Mouse (Mus musculus) MEL (cell line): ENCODE results near the gene Hk2. TPM values are rescaled to one million over a fixed set of nuclear protein-coding genes. Genes with fewer than 3 reads are reported as not detected.
A peak's percentile ranks its signal among the peaks of the same experiment; 100 is the strongest.

Experiments used
- DNase-seq: peaks from one replicate; pipeline ENCODE4 v3.0.0; 2011; ENCODE audit warnings: low read depth, low spot score
- H3K27ac ChIP-seq: 2 replicates; pipeline ENCODE4 v1.5.1; 2012; ENCODE audit warnings: low read depth, mild to moderate bottlenecking, control low read depth, low read length, moderate library complexity; ENCODE audit not compliant: control insufficient read depth
- H3K27me3 ChIP-seq, 2 experiments: fragments of 150-350 bp in 1 of 2; sonication (generic) in 1 of 2; 2 replicates each; pipeline ENCODE4 v1.6.1; 2012; ENCODE audit warnings: low read length in 2 of 2, mild to moderate bottlenecking in 2 of 2, improper control_type of control experiment in 1 of 2, moderate library complexity in 1 of 2; ENCODE audit not compliant: insufficient read depth in 2 of 2, control insufficient read depth in 1 of 2
- H3K36me3 ChIP-seq, 2 experiments: 2 replicates each; pipeline ENCODE4 v1.6.1; 2012 to 2014; ENCODE audit warnings: low read length in 2 of 2, improper control_type of control experiment in 1 of 2, inconsistent platforms in 1 of 2, mild to moderate bottlenecking in 1 of 2; ENCODE audit not compliant: insufficient read depth in 2 of 2, control insufficient read depth in 1 of 2
- H3K4me1 ChIP-seq, 2 experiments: fragments of 150-350 bp in 1 of 2; sonication (generic) in 1 of 2; 2 replicates each; pipeline ENCODE4 v1.6.1; 2012; ENCODE audit warnings: low read length in 2 of 2, improper control_type of control experiment in 1 of 2, mild to moderate bottlenecking in 1 of 2; ENCODE audit not compliant: insufficient read depth in 2 of 2, control insufficient read depth in 1 of 2
- H3K4me3 ChIP-seq, 2 experiments: fragments of 150-350 bp in 1 of 2; sonication (generic) in 1 of 2; 2 replicates each; pipeline ENCODE4 v1.5.1; 2012; ENCODE audit warnings: low read depth in 2 of 2, low read length in 2 of 2, mild to moderate bottlenecking in 2 of 2, moderate library complexity in 2 of 2, control low read depth in 1 of 2, improper control_type of control experiment in 1 of 2; ENCODE audit not compliant: control insufficient read depth in 1 of 2, insufficient read depth in 1 of 2
- H3K79me2 ChIP-seq: 2 replicates; pipeline ENCODE4 v1.6.1; 2012; ENCODE audit warnings: mild to moderate bottlenecking, low read length, moderate library complexity; ENCODE audit not compliant: control insufficient read depth, poor library complexity, insufficient read depth
- H3K9ac ChIP-seq: 2 replicates; pipeline ENCODE4 v1.6.1; 2012; ENCODE audit warnings: low read depth, mild to moderate bottlenecking, control low read depth, low read length, moderate library complexity; ENCODE audit not compliant: control insufficient read depth, poor library complexity, severe bottlenecking
- H3K9me3 ChIP-seq: fragments of 150-350 bp; sonication (generic); replicated peaks from 2 replicates; pipeline ENCODE4 v1.6.1; 2012; ENCODE audit warnings: mild to moderate bottlenecking, low read length, improper control_type of control experiment, moderate library complexity; ENCODE audit not compliant: insufficient read depth
- BHLHE40 ChIP-seq: IDR thresholded peaks from 2 replicates; pipeline ENCODE4 v1.6.1; 2012; ENCODE audit warnings: low read depth, mild to moderate bottlenecking, inconsistent platforms, low read length, improper control_type of control experiment, borderline replicate concordance
- CHD2 ChIP-seq: IDR thresholded peaks from 2 replicates; pipeline ENCODE4 v1.6.1; 2011; ENCODE audit warnings: low read length, improper control_type of control experiment
- GATA1 ChIP-seq: IDR thresholded peaks from 2 replicates; pipeline ENCODE4 v1.6.1; 2011; ENCODE audit warnings: low read depth, low read length, improper control_type of control experiment
- JUND ChIP-seq: IDR thresholded peaks from 2 replicates; pipeline ENCODE4 v1.6.1; 2011; ENCODE audit warnings: low read depth, mild to moderate bottlenecking, improper control_type of control experiment, low read length
- KAT2A ChIP-seq: conservative IDR thresholded peaks from 2 replicates; pipeline ENCODE4 v1.6.1; 2012; ENCODE audit warnings: low read depth, low read length, improper control_type of control experiment, inconsistent platforms
- MAZ ChIP-seq: IDR thresholded peaks from 2 replicates; pipeline ENCODE4 v1.6.1; 2012; ENCODE audit warnings: low read depth, mild to moderate bottlenecking, inconsistent platforms, low read length, improper control_type of control experiment
- MYB ChIP-seq: IDR thresholded peaks from 2 replicates; pipeline ENCODE4 v1.6.1; 2011; ENCODE audit warnings: mild to moderate bottlenecking, low read depth, low read length, improper control_type of control experiment
- NRF1 ChIP-seq: IDR thresholded peaks from 2 replicates; pipeline ENCODE4 v1.6.1; 2014; ENCODE audit warnings: low read depth, mild to moderate bottlenecking, inconsistent platforms, low read length, improper control_type of control experiment, moderate library complexity; ENCODE audit not compliant: poor library complexity, insufficient read depth, severe bottlenecking
- SMC3 ChIP-seq: IDR thresholded peaks from 2 replicates; pipeline ENCODE4 v1.6.1; 2011; ENCODE audit warnings: low read depth, low read length, improper control_type of control experiment
- TBP ChIP-seq: IDR thresholded peaks from 2 replicates; pipeline ENCODE4 v1.8.0; 2011; ENCODE audit warnings: low read depth, low read length, improper control_type of control experiment
- TCF12 ChIP-seq: IDR thresholded peaks from 2 replicates; pipeline ENCODE4 v1.6.1; 2014; ENCODE audit warnings: low read depth, mild to moderate bottlenecking, inconsistent platforms, low read length, improper control_type of control experiment, moderate library complexity
- USF2 ChIP-seq, 2 experiments: IDR thresholded peaks; 2 replicates each; pipeline ENCODE4 v1.6.1; 2011 to 2012; ENCODE audit warnings: improper control_type of control experiment in 2 of 2, low read length in 2 of 2, borderline replicate concordance in 1 of 2, inconsistent platforms in 1 of 2, low read depth in 1 of 2, mild to moderate bottlenecking in 1 of 2; ENCODE audit not compliant: insufficient read depth in 1 of 2
- ZC3H11A ChIP-seq: IDR thresholded peaks from 2 replicates; pipeline ENCODE4 v1.6.1; 2012; ENCODE audit warnings: low read depth, mild to moderate bottlenecking, inconsistent platforms, low read length, improper control_type of control experiment
- polyA plus RNA-seq, 2 experiments: library from polyadenylated mRNA; stranded (reverse) in 1 of 2; unstranded in 1 of 2; fragments of >175 nt in 1 of 2; fragments of >200 nt in 1 of 2; gene quantifications; 2 replicates each; pipeline versions ENCODE4 v1.2.1 to v1.2.4; 2012; ENCODE audit warnings: low replicate concordance in 2 of 2, low read depth in 1 of 2; ENCODE audit not compliant: insufficient read length in 2 of 2, insufficient read depth in 1 of 2, missing spikeins in 1 of 2
- total RNA-seq: library from RNA; depleted of rRNA; stranded (reverse); fragments of 300-350 nt; gene quantifications from 2 replicates; pipeline ENCODE4 v1.2.3, GENCODE M21; 2012

Hk2 gene
- total and polyA plus RNA-seq, 3 experiments, result 44.2 to 51.6 TPM; not detected in 1

- Histone ChIP-seq H3K27me3 (no peaks in the 10 kb centered on the region), H3K9ac (no peak overlapping the region), H3K79me2 (no peaks in the 10 kb centered on the region), H3K4me3 (no peak overlapping the region), H3K36me3 (no peaks in the 10 kb centered on the region), H3K27ac (no peak overlapping the region), H3K9me3 (no peaks in the 10 kb centered on the region), H3K4me1 (peaks cover 0 to 5% of the 10 kb centered on the region in 2 experiments; a peak in 2 of 4 replicates)
- DNase-seq, result peak; percentile 55
- TF ChIP-seq TBP, result 0 out of 2 replicates have a peak, but pooled peaks have one; percentile 27
- no peak for TF ChIP-seq MYB
- TF ChIP-seq CHD2, result peak; percentile 43
- TF ChIP-seq BHLHE40, result peak; percentile 16; the same call in 1 of the 2 replicates
- no peak for TF ChIP-seq KAT2A
- TF ChIP-seq JUND, result no peak
Observed at GRCm38 (mm10) chr6:82807984-82808700, 33.9 kb upstream of the Hk2 start.

GRCm38 (mm10) chr6:82806971-82807370 is 32.7 kb upstream of the Hk2 start:
- no peak overlapping the region for H3K9ac ChIP-seq
- H3K79me2 ChIP-seq, result no peaks in the 10 kb centered on the region
- no peaks in the 10 kb centered on the region for H3K36me3 ChIP-seq
- H3K4me3 ChIP-seq, result no peak overlapping the region
- no peaks in the 10 kb centered on the region for H3K9me3 ChIP-seq
- H3K27me3 ChIP-seq, result no peaks in the 10 kb centered on the region
- H3K27ac ChIP-seq, result no peak overlapping the region
- H3K4me1 ChIP-seq, result peaks cover 0 to 5% of the 10 kb centered on the region in 2 experiments; a peak in 2 of 4 replicates
- DNase-seq, result no peak
- no peak for TF ChIP-seq MAZ
- TF ChIP-seq SMC3, result no peak
- no peak for TF ChIP-seq USF2 (IDR thresholded peaks at IDR 0.05; ENCODE audit: borderline replicate concordance in 1 of 2, insufficient read depth in 1 of 2, low read depth in 1 of 2, low read length in 2 of 2)
- no peak for TF ChIP-seq NRF1
- TF ChIP-seq ZC3H11A, result no peak
- no peak for TF ChIP-seq GATA1
- TF ChIP-seq, all 39 proteins: peak for 0

- Histone ChIP-seq H3K4me1 (peaks cover 0 to 5% of the 10 kb centered on the region in 2 experiments; a peak in 2 of 4 replicates), H3K9ac (no peak overlapping the region), H3K36me3 (no peaks in the 10 kb centered on the region), H3K9me3 (no peaks in the 10 kb centered on the region), H3K27me3 (no peaks in the 10 kb centered on the region), H3K79me2 (no peaks in the 10 kb centered on the region), H3K4me3 (no peak overlapping the region), H3K27ac (no peak overlapping the region)
- TF ChIP-seq USF2 (IDR thresholded peaks at IDR 0.05; ENCODE audit: borderline replicate concordance in 1 of 2, insufficient read depth in 1 of 2, low read depth in 1 of 2, low read length in 2 of 2) (no peak), JUND (no peak), TCF12 (no peak)
- DNase-seq, result no peak
Observed at GRCm38 (mm10) chr6:82806503-82806902, 32.2 kb upstream of the Hk2 start.
